27 mouse cellular contexts compared by ENCODE assay signal in the genomic region with DNA sequence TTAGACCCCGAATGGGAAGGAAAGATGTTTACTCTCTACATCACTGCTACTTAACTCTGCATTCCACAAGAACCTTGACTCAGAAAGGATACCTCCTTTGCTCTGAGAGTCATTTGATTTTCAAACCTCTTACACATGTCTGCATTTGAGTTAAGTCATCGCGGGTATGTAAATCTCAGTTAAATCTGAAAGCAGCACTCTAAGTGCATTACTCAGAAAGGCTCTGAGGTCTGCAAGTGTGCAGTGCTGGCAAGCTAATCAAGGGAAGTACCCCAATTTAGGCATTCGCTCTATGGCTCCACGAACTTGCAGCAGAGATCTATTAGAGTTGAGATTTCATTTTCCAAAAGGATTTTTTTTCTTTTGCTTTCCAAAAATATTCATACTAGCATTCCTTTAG.
"Had no signal": no experiment of that assay in that cellular context is flagged by ENCODE, and none has a peak within 500 bp of the region (broad histone marks: within the 10 kb centered on the region; RNA-seq: fewer than 3 reads in every experiment).

No protein-coding gene starts in this region.

- H3K36me3 ChIP-seq: heart, embryonic 13.5 days; heart, embryonic 15.5 days; hindbrain, embryonic 10.5 days; hindbrain, embryonic 12.5 days; intestine, embryonic 15.5 days; limb, embryonic 10.5 days; limb, embryonic 12.5 days had no signal

- DNase-seq: gastrocnemius, adult 2 months; gastrocnemius, postnatal 10 days; gastrocnemius, postnatal 25 days; heart, adult 2 months; heart, postnatal 4 days; kidney, adult 18-20 months; kidney, adult 8-10 months; kidney, postnatal 10 days; kidney, postnatal 25 days; kidney, postnatal 4 days; layer of hippocampus, adult 9-11 months; layer of hippocampus, postnatal 36 days; liver had no signal

- H3K27me3 ChIP-seq: heart, embryonic 13.5 days; heart, embryonic 15.5 days; hindbrain, embryonic 12.5 days; intestine, embryonic 15.5 days; limb, embryonic 12.5 days had no signal

- H3K9me3 ChIP-seq: heart, embryonic 13.5 days; heart, embryonic 15.5 days; hindbrain, embryonic 10.5 days; hindbrain, embryonic 12.5 days; intestine, embryonic 15.5 days; limb, embryonic 10.5 days; limb, embryonic 12.5 days had no signal

- H3K27ac ChIP-seq: gastrocnemius, adult 2 months; heart, adult 2 months; heart, embryonic 13.5 days; heart, embryonic 15.5 days; hindbrain, embryonic 10.5 days; hindbrain, embryonic 12.5 days; hindbrain, embryonic 14.5 days; intestine, embryonic 15.5 days; layer of hippocampus, adult 2 months; limb, embryonic 10.5 days; limb, embryonic 12.5 days had no signal

- H3K9ac ChIP-seq: heart, embryonic 13.5 days; heart, embryonic 15.5 days; hindbrain, embryonic 12.5 days; hindbrain, embryonic 14.5 days; intestine, embryonic 15.5 days; limb, embryonic 12.5 days had no signal

- H3K4me1 ChIP-seq: hindbrain, embryonic 12.5 days had no signal

- H3K4me2 ChIP-seq: heart, embryonic 11.5 days; heart, embryonic 13.5 days; heart, embryonic 15.5 days; hindbrain, embryonic 12.5 days; hindbrain, embryonic 14.5 days; intestine, embryonic 15.5 days; limb, embryonic 12.5 days; liver, embryonic 11.5 days had no signal

- H3K4me3 ChIP-seq: gastrocnemius, adult 2 months; heart, adult 2 months; heart, embryonic 13.5 days; heart, embryonic 15.5 days; hindbrain, embryonic 10.5 days; hindbrain, embryonic 12.5 days; intestine, embryonic 15.5 days; layer of hippocampus, adult 2 months; limb, embryonic 10.5 days; limb, embryonic 12.5 days had no signal

- ATAC-seq: hindbrain, embryonic 16.5 days; inflammation-experienced regulatory T-cells, adult 6 months; intestine, embryonic 15.5 days; intestine, postnatal 0 days had no signal
